Mouse (Mus musculus): ENCODE results near the gene Dzip1.

- TF ChIP-seq CTCF (IDR thresholded peaks at IDR 0.05; ENCODE audit: low read depth) (no peak), EP300 (optimal IDR thresholded peaks at IDR 0.05) (no peak)
Measured at GRCm38 (mm10) chr14:118833241-118833640, 92.0 kb downstream of the Dzip1 start.

All from stomach, postnatal 0 days (tissue).